Mouse (Mus musculus) ovary, postnatal 10 days (tissue): ENCODE results near the gene Phf12.
"Not testable (repeated sequence)": the region's sequence is repeated elsewhere in the genome, so short reads cannot be mapped to it uniquely, and the experiment has no call there.

Source experiments
- DNase-seq: peaks from one replicate; pipeline ENCODE4 v3.0.0; 2022; ENCODE audit warnings: low spot score

Phf12 gene

GRCm38 (mm10) chr11:78031947-78032808 lies 49.6 kb downstream of the Phf12 start, which contains the start of gene Dhrs13:
Gene Dhrs13, plus strand, starts transcription at chr11:78032280.
- peak; percentile 83 for DNase-seq

GRCm38 (mm10) chr11:78032809-78033195 lies 50.2 kb downstream of the Phf12 start:
- no peak for DNase-seq

GRCm38 (mm10) chr11:78033931-78034617 lies 51.5 kb downstream of the Phf12 start:
- no peak for DNase-seq

- no peak for DNase-seq
Observed at GRCm38 (mm10) chr11:78036791-78037190, 54.2 kb downstream of the Phf12 start.

GRCm38 (mm10) chr11:78037831-78038752 lies 55.5 kb downstream of the Phf12 start, which contains the start of gene Flot2:
Gene Flot2, plus strand, starts transcription at chr11:78037931.
- DNase-seq = peak; percentile 31

- DNase-seq = no peak
Observed at GRCm38 (mm10) chr11:78040878-78041277, 58.3 kb downstream of the Phf12 start.

- not testable (repeated sequence) for DNase-seq
Observed at GRCm38 (mm10) chr11:78042290-78042870, 59.8 kb downstream of the Phf12 start.

GRCm38 (mm10) chr11:78044758-78045251 lies 62.3 kb downstream of the Phf12 start:
- peak; percentile 22 for DNase-seq

GRCm38 (mm10) chr11:78048637-78049036 lies 66.1 kb downstream of the Phf12 start:
- not testable (repeated sequence) for DNase-seq

- DNase-seq = no peak
Observed at GRCm38 (mm10) chr11:78053078-78053477, 70.5 kb downstream of the Phf12 start.

GRCm38 (mm10) chr11:78056946-78057345 lies 74.4 kb downstream of the Phf12 start:
- DNase-seq = no peak

- DNase-seq = peak; percentile 13
Observed at GRCm38 (mm10) chr11:78059833-78060757, 77.5 kb downstream of the Phf12 start.

- DNase-seq = no peak
Observed at GRCm38 (mm10) chr11:78062563-78062962, 80.0 kb downstream of the Phf12 start.

GRCm38 (mm10) chr11:78065906-78066305 lies 83.4 kb downstream of the Phf12 start:
- DNase-seq = no peak

- no peak for DNase-seq
Observed at GRCm38 (mm10) chr11:78066641-78067040, 84.1 kb downstream of the Phf12 start.

- no peak for DNase-seq
Observed at GRCm38 (mm10) chr11:78067566-78067965, 85.0 kb downstream of the Phf12 start.

- DNase-seq = no peak
Observed at GRCm38 (mm10) chr11:78069130-78069529, 86.6 kb downstream of the Phf12 start.

- DNase-seq = no peak
Observed at GRCm38 (mm10) chr11:78069646-78070045, 87.1 kb downstream of the Phf12 start.

- DNase-seq = no peak
Observed at GRCm38 (mm10) chr11:78071938-78072337, 89.4 kb downstream of the Phf12 start.

GRCm38 (mm10) chr11:78072425-78073130 lies 90.0 kb downstream of the Phf12 start:
- DNase-seq = no peak
